Mouse (Mus musculus) small intestine, adult 2 months (tissue): ENCODE measurements around the gene Cntln.

Experiments used
- CTCF ChIP-seq: fragments of 200-500 bp; IDR thresholded peaks from 2 replicates; pipeline ENCODE4 v1.5.1; 2012; ENCODE audit warnings: low read depth, mild to moderate bottlenecking, control low read depth, inconsistent platforms, low read length, moderate library complexity, mixed read lengths; ENCODE audit not compliant: insufficient replicate concordance, insufficient read length; ENCODE audit errors: extremely low read depth
- POLR2A ChIP-seq: fragments of 200-500 bp; IDR thresholded peaks from 2 replicates; pipeline ENCODE4 v1.6.1; 2012; ENCODE audit warnings: low read depth, mild to moderate bottlenecking, control low read depth, inconsistent platforms, low read length, moderate library complexity

GRCm38 (mm10) chr4:85106961-85107360 is 222.9 kb downstream of the Cntln start:
- TF ChIP-seq CTCF: no peak
- no peak for TF ChIP-seq POLR2A
